Mouse (Mus musculus) brain, embryonic 14.5 days (tissue): Measurements from ENCODE around the gene Itm2c. TPM values are rescaled to one million over a fixed set of nuclear protein-coding genes. Genes with fewer than 3 reads are reported as not detected.

Experiments
- DNase-seq: peaks from one replicate; pipeline ENCODE4 v3.0.0-alpha.2; 2011; ENCODE audit warnings: low read depth
- CTCF ChIP-seq: fragments of 200-500 bp; IDR thresholded peaks from 2 replicates; pipeline ENCODE4 v1.5.1; 2012; ENCODE audit warnings: inconsistent platforms, mild to moderate bottlenecking, moderate library complexity, borderline replicate concordance; ENCODE audit not compliant: insufficient read depth, insufficient read length; ENCODE audit errors: extremely low read depth
- POLR2A ChIP-seq: fragments of 200-500 bp; IDR thresholded peaks from 2 replicates; pipeline ENCODE4 v1.6.1; 2012; ENCODE audit warnings: mild to moderate bottlenecking, inconsistent platforms, borderline replicate concordance; ENCODE audit not compliant: poor library complexity, insufficient read depth, insufficient read length, severe bottlenecking; ENCODE audit errors: extremely low read depth
- polyA plus RNA-seq: library from polyadenylated mRNA; depleted of rRNA; stranded (reverse); fragments of >200 nt; gene quantifications from 2 replicates; pipeline ENCODE4 v1.2.3, GENCODE M21; 2012; rRNA removed

Itm2c gene
- polyA plus RNA-seq, 1 experiment: 160 TPM

DNA sequence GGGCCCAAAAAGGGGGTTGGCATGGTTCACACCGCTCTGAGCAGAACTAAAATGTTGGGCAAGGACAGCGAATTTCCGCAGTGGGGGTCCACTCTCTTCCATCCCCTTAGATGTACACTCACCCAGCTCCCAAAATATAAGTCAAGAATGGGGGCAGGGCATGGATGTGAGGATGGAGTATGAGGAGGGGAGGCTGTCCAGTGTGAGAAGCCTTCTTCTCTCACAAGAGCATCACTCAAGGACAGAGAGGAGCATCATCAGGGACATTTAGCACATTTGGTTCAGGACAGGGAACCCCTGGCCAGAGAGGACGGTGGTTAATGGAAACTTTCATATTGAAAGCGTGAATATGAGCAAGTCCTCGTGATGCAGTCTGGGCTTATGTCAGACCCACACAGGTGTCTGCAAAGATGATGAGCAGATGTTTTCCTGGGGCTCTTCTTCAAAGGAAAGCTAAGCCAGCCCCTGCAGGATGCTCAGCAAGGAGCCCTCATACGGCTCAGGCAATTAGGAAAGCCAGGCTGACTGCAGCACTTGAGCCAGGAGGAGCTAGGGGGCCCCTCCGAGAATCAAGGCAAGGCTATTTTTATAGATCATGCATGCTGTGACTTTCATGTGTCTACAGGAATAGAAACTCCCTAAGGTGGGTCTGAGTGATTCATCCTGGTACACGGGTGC, 64.0 kb downstream of the Itm2c start:
- no peak for TF ChIP-seq POLR2A
- TF ChIP-seq CTCF: no peak
- peak; percentile 54 for DNase-seq

Other genes starting within 250 kb of the Itm2c start
- gene Sp100, start 244.3 kb upstream of the Itm2c start, polyA plus RNA-seq: 0.11 and 0.52 TPM in 2 replicates
- gene A630001G21Rik, start 115.6 kb upstream of the Itm2c start, polyA plus RNA-seq: 0.67 and 0.75 TPM in 2 replicates
- gene Cab39, start 100.8 kb upstream of the Itm2c start, polyA plus RNA-seq: 109 and 118 TPM in 2 replicates
- gene 4933407L21Rik, start 34.2 kb downstream of the Itm2c start, polyA plus RNA-seq: 6.9 and 7.5 TPM in 2 replicates
- gene Gpr55, start 66.7 kb downstream of the Itm2c start, polyA plus RNA-seq: 0.01 TPM in 1 of 2 replicates, not detected in the other
- 0.14 and 0.29 TPM in 2 replicates for gene Spata3, start 122.5 kb downstream of the Itm2c start, polyA plus RNA-seq
- 7.7 and 9.4 TPM in 2 replicates for gene 2810459M11Rik, start 151.6 kb downstream of the Itm2c start, polyA plus RNA-seq
- gene Psmd1, start 170.1 kb downstream of the Itm2c start, polyA plus RNA-seq: 88.0 and 89.0 TPM in 2 replicates
- 0.03 TPM in 1 of 2 replicates, not detected in the other for gene Htr2b, start 217.7 kb downstream of the Itm2c start, polyA plus RNA-seq
- 0.74 and 1.3 TPM in 2 replicates for gene Gm21972, start 239.4 kb downstream of the Itm2c start, polyA plus RNA-seq